Mouse (Mus musculus): ENCODE results near the gene Tssc4. TPM values are rescaled to one million over a fixed set of nuclear protein-coding genes. Genes with fewer than 3 reads are reported as not detected.

The Tssc4 gene
- total and polyA plus RNA-seq, 3 experiments: 44.1 to 55.1 (median 49.8) TPM

GRCm38 (mm10) chr7:143054612-143054965, 14.5 kb upstream of the Tssc4 start:
- 0 out of 2 replicates have a peak, but pooled peaks have one; percentile 5 for TF ChIP-seq SIN3A (IDR thresholded peaks at IDR 0.05; ENCODE audit: low read length)
- TF ChIP-seq POLR2AphosphoS2 (IDR thresholded peaks at IDR 0.05; ENCODE audit: low read depth, low read length): no peak
- TF ChIP-seq GABPA (IDR thresholded peaks at IDR 0.05; ENCODE audit: insufficient replicate concordance, low read depth, low read length): no peak
- H3K79me2 ChIP-seq (replicated peaks; ENCODE audit: control insufficient read depth, extremely low read depth, insufficient read depth, poor library complexity, severe bottlenecking): peaks cover 69% of the 10 kb centered on the region
- no peak for DNase-seq (ENCODE audit: extremely low read depth)
- dilution Hi-C loops (cut with MboI; ENCODE audit: extremely low pct_ligation_motif_present, extremely low pct_unique_long_range_greater_than_20kb, low sequenced_read_pairs): no loop called here
- in situ Hi-C loops (cut with MboI; ENCODE audit: low pct_ligation_motif_present, low pct_unique_long_range_greater_than_20kb, low sequenced_read_pairs): no loop called here
- H3K36me3 ChIP-seq (replicated peaks in 1 of 2; ENCODE audit: control insufficient read depth in 1 of 2, insufficient read depth in 1 of 2, low read length in 1 of 2): peaks cover 21 to 58% of the 10 kb centered on the region in 2 experiments
- H3K9me3 ChIP-seq (replicated peaks; ENCODE audit: low read length): no peaks in the 10 kb centered on the region
- H3K27ac ChIP-seq (ENCODE audit: insufficient read depth, low read depth): 0 out of 2 replicates have a peak overlapping the region, but pooled peaks have one; percentile 25
- H3K27me3 ChIP-seq (replicated peaks): no peaks in the 10 kb centered on the region
- H3K9ac ChIP-seq (ENCODE audit: insufficient read depth, low read depth): peak overlapping the region; percentile 77
- peak overlapping the region; percentile 78 for H3K4me2 ChIP-seq (ENCODE audit: insufficient read depth, low read depth, poor library complexity, severe bottlenecking)
- H3K4me3 ChIP-seq (replicated peaks in 1 of 3; ENCODE audit: low read depth in 2 of 3, low read length in 2 of 3, poor library complexity in 1 of 3): peak overlapping the region; percentile 79 to 91 (median 90)
- peaks cover 39 to 76% of the 10 kb centered on the region in 2 experiments for H3K4me1 ChIP-seq (ENCODE audit: control insufficient read depth in 1 of 2, insufficient read depth in 2 of 2)

- peaks cover 23 to 61% of the 10 kb centered on the region in 2 experiments for H3K36me3 ChIP-seq (replicated peaks in 1 of 2; ENCODE audit: control insufficient read depth in 1 of 2, insufficient read depth in 1 of 2, low read length in 1 of 2)
- dilution Hi-C loops (cut with MboI; ENCODE audit: extremely low pct_ligation_motif_present, extremely low pct_unique_long_range_greater_than_20kb, low sequenced_read_pairs): no loop called here
Observed at GRCm38 (mm10) chr7:143055001-143055400, 14.0 kb upstream of the Tssc4 start.

DNA sequence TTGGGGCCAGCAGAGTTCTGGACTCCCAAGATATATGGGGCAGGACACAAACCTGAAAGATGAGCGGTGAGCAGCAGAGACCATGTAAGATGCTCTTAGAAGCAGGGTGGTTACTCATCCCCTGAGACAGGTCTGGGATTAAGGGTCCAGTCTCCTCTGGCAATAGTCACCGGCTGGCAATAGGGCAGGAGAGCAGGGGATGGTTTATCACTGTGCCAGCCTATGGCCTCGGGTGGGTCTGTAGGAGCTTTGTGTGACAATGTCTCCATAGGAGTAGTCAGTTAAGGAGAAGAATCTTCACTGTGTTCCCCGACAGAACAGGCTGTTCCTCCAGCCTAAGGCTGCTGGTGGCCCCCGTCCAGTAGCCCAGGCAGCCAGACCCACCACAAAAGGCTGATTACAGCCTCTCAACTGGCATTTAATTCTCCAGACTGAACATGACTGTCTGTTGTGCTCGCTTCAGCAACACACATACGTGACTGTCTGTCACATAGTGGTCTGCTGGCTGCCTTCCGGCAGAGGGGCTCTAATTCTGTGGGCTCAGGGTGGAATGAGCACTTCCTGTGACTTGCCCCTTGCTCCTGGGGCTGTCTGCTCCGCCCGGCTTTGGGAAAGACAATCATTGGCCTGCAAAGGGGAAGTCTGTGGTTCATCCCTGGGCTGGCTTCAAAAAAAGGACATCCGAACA, 13.4 kb upstream of the Tssc4 start:
- DNase-seq (ENCODE audit: extremely low read depth): no peak
- TF ChIP-seq POLR2A (IDR thresholded peaks at IDR 0.05; ENCODE audit: low read depth, low read length): no peak
- TF ChIP-seq CHD1 (IDR thresholded peaks at IDR 0.05; ENCODE audit: low read depth, low read length): no peak
- TF ChIP-seq GABPA (IDR thresholded peaks at IDR 0.05; ENCODE audit: insufficient replicate concordance, low read depth, low read length): no peak
- TF ChIP-seq CHD2 (IDR thresholded peaks at IDR 0.05; ENCODE audit: low read length): no peak
- TF ChIP-seq MAFK (IDR thresholded peaks at IDR 0.05; ENCODE audit: insufficient replicate concordance, low read length): no peak
- Histone ChIP-seq H3K4me3 (replicated peaks in 1 of 3; ENCODE audit: low read depth in 2 of 3, low read length in 2 of 3, poor library complexity in 1 of 3) (peak overlapping the region in 1 of 3 experiments; percentile 90), H3K36me3 (replicated peaks in 1 of 2; ENCODE audit: control insufficient read depth in 1 of 2, insufficient read depth in 1 of 2, low read length in 1 of 2) (peaks cover 28 to 67% of the 10 kb centered on the region in 2 experiments), H3K4me2 (ENCODE audit: insufficient read depth, low read depth, poor library complexity, severe bottlenecking) (peak overlapping the region; percentile 78), H3K9me3 (replicated peaks; ENCODE audit: low read length) (no peaks in the 10 kb centered on the region), H3K79me2 (replicated peaks; ENCODE audit: control insufficient read depth, extremely low read depth, insufficient read depth, poor library complexity, severe bottlenecking) (peaks cover 79% of the 10 kb centered on the region), H3K9ac (ENCODE audit: insufficient read depth, low read depth) (peak overlapping the region; percentile 77), H3K4me1 (ENCODE audit: control insufficient read depth in 1 of 2, insufficient read depth in 2 of 2) (peaks cover 39 to 74% of the 10 kb centered on the region in 2 experiments), H3K27ac (ENCODE audit: insufficient read depth, low read depth) (no peak overlapping the region), H3K27me3 (replicated peaks) (no peaks in the 10 kb centered on the region)
- in situ Hi-C loops (cut with MboI; ENCODE audit: low pct_ligation_motif_present, low pct_unique_long_range_greater_than_20kb, low sequenced_read_pairs): no loop called here
- dilution Hi-C loops (cut with MboI; ENCODE audit: extremely low pct_ligation_motif_present, extremely low pct_unique_long_range_greater_than_20kb, low sequenced_read_pairs): no loop called here

More at GRCm38 (mm10) chr7:143055001-143055400, 14.0 kb upstream of the Tssc4 start:
- Histone ChIP-seq H3K9me3 (replicated peaks; ENCODE audit: low read length) (no peaks in the 10 kb centered on the region), H3K27me3 (replicated peaks) (no peaks in the 10 kb centered on the region), H3K4me2 (ENCODE audit: insufficient read depth, low read depth, poor library complexity, severe bottlenecking) (peak overlapping the region; percentile 78), H3K27ac (ENCODE audit: insufficient read depth, low read depth) (0 out of 2 replicates have a peak overlapping the region, but pooled peaks have one; percentile 25), H3K4me1 (ENCODE audit: control insufficient read depth in 1 of 2, insufficient read depth in 2 of 2) (peaks cover 39 to 75% of the 10 kb centered on the region in 2 experiments), H3K4me3 (replicated peaks in 1 of 3; ENCODE audit: low read depth in 2 of 3, low read length in 2 of 3, poor library complexity in 1 of 3) (peak overlapping the region; percentile 79 to 91 (median 90)), H3K9ac (ENCODE audit: insufficient read depth, low read depth) (peak overlapping the region; percentile 77), H3K79me2 (replicated peaks; ENCODE audit: control insufficient read depth, extremely low read depth, insufficient read depth, poor library complexity, severe bottlenecking) (peaks cover 72% of the 10 kb centered on the region)
- TF ChIP-seq GABPA (IDR thresholded peaks at IDR 0.05; ENCODE audit: insufficient replicate concordance, low read depth, low read length) (no peak), ZC3H11A (IDR thresholded peaks at IDR 0.05; ENCODE audit: low read depth, low read length) (no peak), USF2 (conservative IDR thresholded peaks at IDR 0.05; ENCODE audit: low read depth, low read length) (no peak), SMC3 (IDR thresholded peaks at IDR 0.05; ENCODE audit: low read depth, low read length) (no peak), ZMIZ1 (IDR thresholded peaks at IDR 0.05; ENCODE audit: low read depth, low read length) (no peak), POLR2AphosphoS2 (IDR thresholded peaks at IDR 0.05; ENCODE audit: low read depth, low read length) (no peak), UBTF (IDR thresholded peaks at IDR 0.05; ENCODE audit: low read depth, low read length) (no peak), IRF4 (IDR thresholded peaks at IDR 0.05; ENCODE audit: low read depth, low read length) (no peak), USF1 (IDR thresholded peaks at IDR 0.05; ENCODE audit: low read depth, low read length) (no peak), TCF12 (IDR thresholded peaks at IDR 0.05; ENCODE audit: low read depth, low read length) (no peak), MAX (IDR thresholded peaks at IDR 0.05; ENCODE audit: low read length) (no peak), RAD21 (IDR thresholded peaks at IDR 0.05; ENCODE audit: low read depth, low read length) (no peak), TBP (conservative IDR thresholded peaks at IDR 0.05; ENCODE audit: low read depth, low read length) (no peak), RCOR1 (conservative IDR thresholded peaks at IDR 0.05; ENCODE audit: low read depth, low read length) (no peak), EP300 (IDR thresholded peaks at IDR 0.05; ENCODE audit: low read length) (no peak), MYC (IDR thresholded peaks at IDR 0.05; ENCODE audit: low read depth, low read length) (no peak), JUN (IDR thresholded peaks at IDR 0.05; ENCODE audit: insufficient read depth, low read depth, low read length) (no peak), CHD2 (IDR thresholded peaks at IDR 0.05; ENCODE audit: low read length) (no peak)
- in situ Hi-C loops (cut with MboI; ENCODE audit: low pct_ligation_motif_present, low pct_unique_long_range_greater_than_20kb, low sequenced_read_pairs): no loop called here
- no peak for DNase-seq (ENCODE audit: extremely low read depth)
